Mouse (Mus musculus): Measurements from ENCODE around the gene Gm3336. TPM values are rescaled to one million over a fixed set of nuclear protein-coding genes. Genes with fewer than 3 reads are reported as not detected.

Gene Gm3336
- not detected for total RNA-seq (2021)

DNA sequence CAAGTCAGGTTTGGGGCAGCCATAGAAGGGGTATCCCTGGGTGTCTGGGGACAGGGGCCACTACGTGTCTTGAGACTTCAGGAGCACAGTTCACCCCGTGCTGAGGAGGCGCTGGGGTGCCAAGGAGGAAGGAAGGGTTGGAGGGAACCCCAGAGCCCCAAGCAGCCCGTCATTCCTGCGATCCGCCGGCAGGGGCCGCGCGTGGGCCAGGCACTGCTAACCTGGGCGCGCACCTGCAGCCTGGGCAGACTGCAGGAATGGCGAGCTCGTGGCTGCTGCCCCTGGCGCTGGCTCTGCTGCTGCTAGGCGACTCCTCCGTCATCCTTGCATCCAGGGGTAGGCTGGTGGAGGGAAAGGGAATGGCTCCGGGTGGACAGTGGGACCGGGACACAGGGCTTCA lies at the start of gene Gm3336:
TSS of gene Gm3336 (plus strand) at position 247 of the 400 bp plus-strand sequence.
- intact Hi-C loops (cut with DNase I): no loop called here
- DNase-seq (ENCODE audit: low spot score): no peak

DNA sequence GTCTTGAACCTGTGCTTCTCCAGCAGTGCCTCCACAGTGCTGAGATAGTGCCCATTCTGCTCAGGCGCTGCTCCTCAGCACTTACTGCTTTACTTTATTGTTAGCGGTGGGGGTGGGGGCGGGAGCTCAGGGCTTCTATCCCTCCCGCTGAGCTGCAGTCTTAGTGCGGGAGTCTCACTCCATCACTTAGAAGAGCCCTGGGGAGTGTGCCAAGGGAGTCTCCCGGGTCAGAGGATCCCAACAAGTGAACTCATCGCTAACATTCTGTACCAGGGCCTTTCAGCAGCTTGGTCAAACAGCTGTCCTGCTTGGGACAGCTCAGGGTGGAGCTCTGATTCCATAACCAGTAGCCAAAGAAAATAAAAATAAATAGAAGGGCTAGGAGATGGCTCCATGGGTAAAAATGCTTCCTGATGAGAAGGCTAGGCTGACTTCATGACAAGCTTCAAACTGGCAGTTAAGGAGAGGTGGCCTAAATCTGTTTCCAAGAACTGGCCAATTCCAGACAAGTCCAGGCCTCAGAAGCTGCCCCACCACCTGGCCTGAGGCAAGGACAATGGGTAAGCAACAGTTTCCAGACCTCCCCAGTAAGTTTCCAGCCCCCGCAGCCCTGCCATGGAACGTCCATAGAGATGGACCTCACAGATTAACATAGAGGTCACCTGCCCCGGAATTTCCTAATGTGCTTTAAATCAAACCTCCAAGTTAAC lies 46.6 kb upstream of the Gm3336 start:
- intact Hi-C loops (cut with DNase I): no loop called here
- DNase-seq (ENCODE audit: low spot score): peak; percentile 60

DNA sequence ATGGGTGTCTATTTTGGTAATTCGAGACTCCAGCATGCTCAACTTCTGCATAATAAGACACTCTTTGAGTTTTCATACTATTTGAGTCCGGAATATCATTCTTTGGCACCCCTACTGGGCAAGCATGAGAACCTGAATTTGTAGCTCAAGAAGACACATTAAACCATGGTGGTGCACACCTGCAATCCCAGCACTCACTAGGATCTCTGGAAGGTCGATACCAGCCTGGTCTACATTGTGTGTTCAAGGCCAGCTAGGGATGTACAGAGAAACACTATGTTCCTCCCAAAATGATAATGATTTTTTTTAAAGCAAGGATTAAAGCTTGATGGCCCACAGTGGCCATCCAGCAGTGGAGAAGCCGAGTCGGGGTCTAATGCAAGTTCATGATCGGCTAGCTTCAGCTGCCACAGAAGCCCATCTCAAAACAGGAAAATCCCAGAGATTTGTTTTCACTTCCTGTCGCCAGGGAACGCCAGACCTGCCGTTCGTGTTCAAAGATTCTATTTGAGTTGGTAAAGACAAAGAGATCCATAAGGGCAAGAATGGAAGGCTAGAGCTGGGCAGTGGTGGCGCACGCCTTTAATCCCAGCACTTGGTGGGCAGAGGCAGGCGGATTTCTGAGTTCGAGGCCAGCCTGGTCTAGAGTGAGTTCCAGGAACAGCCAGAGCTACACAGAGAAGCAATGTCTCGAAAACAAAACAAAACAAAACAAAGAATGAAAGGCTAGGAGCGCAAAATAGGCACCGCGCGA lies 45.8 kb upstream of the Gm3336 start:
- DNase-seq (ENCODE audit: low spot score): no peak
- intact Hi-C loops (cut with DNase I): loop anchor here (1.0 kb wide), 1 partner anchor 28 kb away; no protein-coding TSS in a partner anchor

DNA sequence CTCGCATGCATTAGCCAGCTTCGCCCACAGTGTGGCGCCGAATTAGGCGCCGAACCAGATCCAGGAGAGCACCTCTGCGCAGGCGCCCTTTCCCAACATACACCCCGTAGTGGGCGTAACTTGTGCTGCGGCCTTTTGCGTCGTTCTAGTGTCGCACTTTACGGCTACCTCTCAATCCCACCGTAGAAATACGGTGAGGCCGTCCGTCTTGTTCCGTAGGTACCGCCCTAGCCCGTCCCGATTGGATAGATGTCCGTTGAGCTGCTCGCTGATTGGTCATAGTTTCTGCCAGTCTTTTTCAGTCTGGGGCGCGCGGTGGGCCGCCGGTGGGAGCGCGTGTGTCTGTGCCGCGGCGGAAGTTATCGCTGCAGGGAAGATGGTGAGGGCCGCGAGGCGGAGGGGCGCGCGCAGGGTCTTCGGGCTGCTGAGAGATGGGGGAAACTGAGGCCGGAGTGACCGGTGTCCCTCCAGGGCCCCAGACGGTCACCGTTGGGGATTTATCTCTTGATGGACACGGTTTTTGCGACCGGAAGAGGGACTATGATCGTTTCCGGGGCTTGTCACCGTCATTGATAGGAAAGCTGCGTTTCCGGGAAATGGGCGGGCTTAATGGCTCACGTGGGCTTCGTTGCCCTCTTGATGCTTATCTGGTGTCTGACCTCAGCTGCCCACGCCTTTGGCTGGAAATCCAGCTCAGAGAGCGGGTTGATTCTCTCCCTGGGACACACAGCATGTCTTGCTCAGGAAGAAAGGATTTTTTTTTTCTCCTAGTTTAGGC lies 45.1 kb upstream of the Gm3336 start, which contains the start of gene Lsm4:
TSS of gene Lsm4 (plus strand) at position 170 of the 778 bp plus-strand sequence.
- intact Hi-C loops (cut with DNase I): loop anchor here (1.0 kb wide), 1 partner anchor 27 kb away; no protein-coding TSS in a partner anchor
- peak; percentile 96 for DNase-seq (ENCODE audit: low spot score)

DNA sequence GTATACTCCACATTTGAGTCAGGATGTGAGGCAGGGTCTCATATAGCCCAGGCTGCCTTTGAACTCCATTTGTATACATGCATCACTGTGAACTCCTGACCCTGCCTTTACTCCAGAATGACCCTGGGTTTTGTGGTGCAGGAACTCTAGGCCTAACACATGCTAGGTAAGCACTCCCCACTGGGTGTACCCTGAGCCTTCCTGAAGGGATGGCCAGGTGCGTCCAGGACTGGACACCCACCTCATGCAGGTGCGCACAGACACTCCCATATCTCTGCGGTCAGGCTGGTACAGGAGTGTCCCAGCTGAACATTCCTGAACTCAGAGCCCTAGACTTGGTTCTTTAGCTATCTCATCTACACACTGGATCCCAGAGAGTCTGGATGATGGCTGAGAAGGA lies 44.2 kb upstream of the Gm3336 start:
- no peak for DNase-seq (ENCODE audit: low spot score)
- intact Hi-C loops (cut with DNase I): no loop called here

DNA sequence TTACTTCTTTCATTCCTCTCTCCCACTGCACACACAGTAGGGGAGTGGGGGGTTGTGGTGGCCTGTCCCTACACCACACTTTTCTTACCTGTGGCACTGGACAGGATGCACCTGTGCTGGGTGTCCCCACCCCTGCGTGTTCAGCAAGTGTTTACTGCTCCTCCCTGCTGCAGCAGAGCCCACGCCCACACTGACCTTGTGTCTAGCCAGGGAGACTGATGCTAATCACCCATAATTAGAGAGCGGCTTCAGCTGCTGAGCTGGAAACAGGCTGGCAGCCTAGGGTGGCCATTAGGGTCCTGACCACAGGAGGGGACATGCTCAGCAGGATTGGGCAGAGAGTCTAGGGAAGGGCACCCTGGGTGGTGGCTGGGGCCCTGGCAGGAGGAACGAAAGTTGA lies 43.6 kb upstream of the Gm3336 start:
- no peak for DNase-seq (ENCODE audit: low spot score)
- intact Hi-C loops (cut with DNase I): no loop called here

DNA sequence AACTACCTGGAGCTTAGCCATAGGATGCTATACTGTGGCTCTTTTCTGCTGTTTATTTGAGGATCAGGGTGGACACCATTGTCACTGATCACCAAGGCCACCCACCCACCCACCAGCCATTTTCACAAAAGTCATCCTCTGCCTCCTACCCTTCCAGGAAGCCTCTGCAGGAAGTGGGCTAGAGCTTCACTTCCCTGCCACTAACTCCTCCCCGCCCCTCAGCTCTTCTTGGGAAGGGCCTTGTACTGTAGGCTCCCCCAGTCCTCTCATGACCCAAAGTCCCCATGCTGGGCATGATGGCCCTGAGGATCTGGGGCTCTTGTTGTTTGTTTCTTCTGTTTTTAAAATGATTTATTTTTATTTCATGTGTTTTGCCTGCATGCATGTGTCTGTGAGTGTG lies 43.0 kb upstream of the Gm3336 start:
- DNase-seq (ENCODE audit: low spot score): no peak
- intact Hi-C loops (cut with DNase I): no loop called here

DNA sequence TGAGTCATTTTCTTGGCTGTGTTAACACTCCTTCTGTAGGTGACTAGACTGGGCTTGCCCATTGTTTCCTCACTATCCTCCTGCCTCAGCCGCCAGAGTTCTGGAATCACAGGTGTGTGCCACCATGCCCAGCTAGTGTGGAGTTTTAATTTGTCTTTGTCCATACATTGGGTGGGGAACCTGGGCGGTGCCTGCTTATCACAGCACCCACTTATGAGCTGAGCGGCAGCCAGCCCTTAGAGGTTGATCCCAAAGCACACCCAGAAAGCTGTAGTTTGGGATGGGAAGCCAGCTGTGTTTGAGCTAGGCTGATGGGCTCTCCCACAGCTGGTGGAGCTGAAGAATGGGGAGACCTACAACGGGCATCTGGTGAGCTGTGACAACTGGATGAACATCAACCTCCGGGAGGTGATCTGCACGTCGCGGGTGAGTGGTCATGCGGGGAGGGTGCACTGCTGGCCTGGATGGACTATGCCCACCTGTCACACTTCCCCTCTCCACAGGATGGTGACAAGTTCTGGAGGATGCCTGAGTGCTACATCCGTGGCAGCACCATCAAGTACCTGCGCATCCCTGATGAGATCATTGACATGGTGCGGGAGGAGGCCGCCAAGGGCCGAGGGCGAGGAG lies 40.8 kb upstream of the Gm3336 start:
- no peak for DNase-seq (ENCODE audit: low spot score)
- intact Hi-C loops (cut with DNase I): loop anchor here (2.0 kb wide), 1 partner anchor 13 kb away; no protein-coding TSS in a partner anchor

DNA sequence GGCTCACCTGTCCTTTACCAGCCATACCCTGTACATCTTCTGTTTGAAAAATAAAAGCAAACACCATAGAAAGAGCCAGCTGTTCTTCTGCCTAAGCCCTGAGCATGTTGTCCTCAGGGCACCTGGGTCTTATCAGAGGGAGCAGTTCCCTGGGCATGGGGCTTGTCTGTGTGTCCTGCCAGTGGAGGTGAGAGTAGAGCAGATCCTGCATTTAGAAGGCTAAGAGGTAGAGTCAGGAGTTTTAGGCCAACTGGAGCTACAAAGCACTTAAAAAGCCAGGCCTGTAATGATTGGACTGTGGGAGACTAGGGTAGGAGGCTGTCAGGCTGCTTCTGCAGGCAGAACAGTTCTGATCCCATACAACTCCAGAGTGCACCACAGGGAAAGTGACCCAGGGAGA lies 39.7 kb upstream of the Gm3336 start:
- no peak for DNase-seq (ENCODE audit: low spot score)
- intact Hi-C loops (cut with DNase I): no loop called here

DNA sequence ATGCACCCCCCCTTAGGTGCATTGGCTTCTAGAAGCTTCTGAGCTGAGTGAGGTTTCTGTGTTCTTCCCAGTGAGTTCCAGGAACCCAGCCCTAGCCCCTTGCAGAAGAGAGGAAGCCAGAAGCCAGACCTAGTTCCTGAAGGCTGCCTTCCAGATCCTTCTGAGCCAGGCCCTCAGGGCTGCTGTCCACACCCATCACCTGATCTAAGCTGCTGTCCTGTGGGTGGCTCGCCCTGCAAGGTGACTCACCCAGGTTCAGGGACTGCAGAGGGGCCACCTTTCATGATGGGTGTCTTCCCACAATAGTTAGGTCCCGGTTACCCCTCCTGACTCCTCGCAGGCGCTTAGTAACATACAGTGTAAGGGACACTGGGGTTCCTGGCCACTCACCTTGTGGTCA lies 38.9 kb upstream of the Gm3336 start:
- intact Hi-C loops (cut with DNase I): no loop called here
- no peak for DNase-seq (ENCODE audit: low spot score)

DNA sequence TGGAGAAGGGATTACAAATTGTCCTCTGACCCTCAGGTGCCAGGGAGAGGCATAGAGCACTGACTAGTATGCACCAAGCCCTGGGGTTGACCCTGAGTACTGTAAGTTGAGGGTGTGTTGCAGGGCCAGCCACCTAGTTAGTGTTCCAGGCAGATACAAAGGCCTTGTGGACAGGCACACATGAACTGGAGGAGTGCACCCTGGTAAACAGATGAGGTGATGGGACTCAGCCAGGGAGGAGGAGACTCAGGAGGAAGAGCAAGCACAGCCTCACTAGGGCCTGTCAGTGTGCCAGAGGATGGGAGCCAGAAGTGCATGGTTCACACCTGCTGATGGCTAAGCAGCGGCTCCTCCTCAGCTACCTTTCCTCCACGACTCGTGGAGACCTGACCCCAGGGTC lies 38.3 kb upstream of the Gm3336 start:
- intact Hi-C loops (cut with DNase I): no loop called here
- DNase-seq (ENCODE audit: low spot score): no peak

DNA sequence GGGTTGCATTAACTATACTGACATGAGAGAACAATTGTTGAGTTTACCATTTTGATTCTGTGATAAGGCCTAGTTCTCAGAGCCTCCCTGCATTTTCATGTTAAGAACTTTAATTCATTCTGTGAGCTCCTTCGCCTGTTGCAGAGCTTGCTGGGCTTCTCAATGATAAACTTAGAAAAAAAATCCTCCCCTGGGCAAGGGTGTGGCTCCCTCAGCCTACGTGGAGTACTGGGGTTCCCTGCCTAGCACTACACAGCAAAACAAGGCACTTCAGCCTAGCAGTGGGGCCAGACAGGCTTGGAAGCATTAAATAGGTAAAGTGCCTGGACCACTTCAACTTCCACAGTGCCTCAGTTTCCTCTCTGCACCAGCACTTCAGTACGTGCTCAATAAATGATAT lies 36.9 kb upstream of the Gm3336 start:
- DNase-seq (ENCODE audit: low spot score): no peak
- intact Hi-C loops (cut with DNase I): no loop called here

DNA sequence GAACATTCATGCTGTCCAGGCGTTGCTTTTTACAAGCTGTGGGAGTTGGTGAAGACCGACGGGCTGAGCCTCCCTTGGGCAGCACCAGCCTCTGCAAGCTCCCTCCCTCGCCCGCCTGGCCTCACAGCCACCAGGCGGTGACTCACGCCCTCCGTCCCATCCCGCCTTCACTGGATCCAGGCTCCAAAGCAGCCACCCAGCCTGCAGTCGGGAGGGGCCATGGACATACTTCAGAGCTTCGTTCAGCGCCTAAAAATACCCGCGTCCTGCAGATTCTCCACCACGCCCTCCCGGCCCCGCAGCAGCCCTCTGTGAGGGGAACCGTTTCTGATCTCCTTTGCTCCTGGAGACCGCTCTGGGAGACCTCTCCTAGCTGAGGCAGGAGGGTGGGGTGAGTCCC lies 36.1 kb upstream of the Gm3336 start:
- intact Hi-C loops (cut with DNase I): no loop called here
- DNase-seq (ENCODE audit: low spot score): peak; percentile 84

DNA sequence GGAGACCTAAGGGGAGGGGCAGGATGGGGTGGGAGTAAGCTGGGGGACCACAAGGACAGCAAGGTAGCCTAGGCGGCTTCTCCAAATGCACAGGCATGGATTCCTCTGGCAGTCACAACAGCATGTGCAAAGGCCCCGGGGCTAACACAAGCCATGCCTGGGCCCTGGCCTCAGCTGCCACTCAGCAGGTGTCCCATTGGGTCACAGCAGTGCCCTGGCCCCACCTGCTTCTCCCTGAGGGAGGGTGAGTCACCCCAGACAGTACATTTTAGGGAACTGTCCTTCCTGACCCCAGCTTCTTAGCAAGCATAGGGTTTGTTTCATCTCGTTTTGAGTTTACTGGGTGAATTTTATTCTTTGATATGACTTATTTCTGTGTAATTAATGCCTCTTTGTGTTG lies 35.7 kb upstream of the Gm3336 start:
- intact Hi-C loops (cut with DNase I): no loop called here
- DNase-seq (ENCODE audit: low spot score): no peak

DNA sequence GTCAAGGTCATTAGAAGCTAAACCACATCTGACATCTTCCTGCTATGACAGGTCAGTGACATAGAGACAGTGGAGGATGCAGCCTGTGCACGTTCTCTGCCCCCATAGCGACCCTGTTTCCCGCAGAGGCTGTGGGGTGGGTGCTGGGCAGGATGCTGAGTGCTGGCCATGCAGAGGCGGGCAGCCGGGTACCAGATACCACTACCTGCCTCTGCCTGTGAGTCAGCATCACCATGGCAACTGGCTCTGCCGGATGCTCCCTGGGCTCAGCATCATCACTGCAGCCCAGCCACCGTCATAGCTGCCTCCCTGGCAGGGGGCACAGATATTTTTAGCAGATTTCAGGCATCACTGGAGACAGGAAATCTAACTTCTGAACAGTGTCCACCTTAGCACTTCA lies 34.1 kb upstream of the Gm3336 start:
- DNase-seq (ENCODE audit: low spot score): no peak
- intact Hi-C loops (cut with DNase I): no loop called here

DNA sequence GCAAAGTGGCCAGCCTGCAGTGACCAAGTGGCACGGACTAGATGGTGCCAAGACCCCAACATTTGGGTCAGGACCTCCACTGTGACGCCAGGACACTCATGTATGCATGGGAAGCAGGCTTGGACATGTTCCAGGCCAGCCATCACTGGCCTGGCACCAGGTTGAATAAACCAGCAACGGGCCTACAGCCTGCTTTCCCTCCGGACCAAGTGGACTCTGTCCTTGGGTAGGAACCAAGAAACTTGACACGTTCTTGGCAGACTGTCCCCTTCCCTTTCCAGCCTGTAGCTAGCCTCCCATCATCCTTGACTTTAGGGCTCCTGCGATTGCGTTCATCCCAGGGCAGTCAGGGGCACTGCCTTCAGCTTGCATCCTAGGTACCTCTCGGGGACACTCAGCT lies 30.8 kb upstream of the Gm3336 start:
- peak; percentile 64 for DNase-seq (ENCODE audit: low spot score)
- intact Hi-C loops (cut with DNase I): no loop called here

DNA sequence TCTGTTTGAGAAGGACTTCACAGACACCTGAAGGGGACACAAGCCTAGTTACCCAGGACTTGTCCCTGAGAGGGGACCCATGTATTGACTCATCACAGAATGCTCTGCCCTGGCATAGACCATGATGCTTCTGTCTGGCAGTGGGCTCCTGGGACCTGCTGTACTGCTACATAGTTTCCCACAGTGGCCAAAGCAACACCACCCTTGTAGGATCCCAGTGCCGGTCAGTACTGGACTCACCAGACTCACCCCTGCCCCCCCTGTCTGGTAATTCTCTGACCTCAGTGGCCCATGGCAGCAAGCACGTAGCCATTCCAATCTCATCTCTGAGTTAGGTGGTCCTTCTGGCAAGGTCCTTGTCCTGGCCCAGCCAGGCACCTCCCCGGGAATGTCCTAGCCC lies 30.2 kb upstream of the Gm3336 start:
- no peak for DNase-seq (ENCODE audit: low spot score)
- intact Hi-C loops (cut with DNase I): no loop called here

DNA sequence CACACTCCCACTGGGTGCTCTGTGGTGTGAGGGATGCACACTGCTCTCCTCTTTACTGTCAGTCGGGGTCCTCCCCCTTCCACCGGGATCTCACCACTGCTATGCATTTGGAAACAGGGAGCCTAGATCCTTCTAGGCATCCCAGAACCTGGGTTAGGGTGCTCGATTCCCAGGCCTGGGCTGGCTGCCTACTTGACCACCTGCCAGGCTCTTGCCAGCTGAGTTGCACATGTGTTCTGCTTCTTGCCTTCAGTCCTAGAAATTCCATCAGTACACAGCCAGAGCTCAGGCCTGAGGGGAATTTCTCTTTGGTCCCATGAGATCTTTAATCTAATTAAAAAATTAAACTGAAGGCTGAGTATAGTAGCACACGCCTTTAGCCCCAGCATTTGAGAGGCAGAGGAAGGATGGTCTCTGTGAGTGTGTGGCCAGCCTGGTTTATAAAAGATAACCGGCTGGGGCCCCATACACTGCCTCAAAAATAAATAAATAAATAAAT lies 28.4 kb upstream of the Gm3336 start:
- no peak for DNase-seq (ENCODE audit: low spot score)
- intact Hi-C loops (cut with DNase I): loop anchor here (2.0 kb wide), 1 partner anchor 13 kb away; no protein-coding TSS in a partner anchor

DNA sequence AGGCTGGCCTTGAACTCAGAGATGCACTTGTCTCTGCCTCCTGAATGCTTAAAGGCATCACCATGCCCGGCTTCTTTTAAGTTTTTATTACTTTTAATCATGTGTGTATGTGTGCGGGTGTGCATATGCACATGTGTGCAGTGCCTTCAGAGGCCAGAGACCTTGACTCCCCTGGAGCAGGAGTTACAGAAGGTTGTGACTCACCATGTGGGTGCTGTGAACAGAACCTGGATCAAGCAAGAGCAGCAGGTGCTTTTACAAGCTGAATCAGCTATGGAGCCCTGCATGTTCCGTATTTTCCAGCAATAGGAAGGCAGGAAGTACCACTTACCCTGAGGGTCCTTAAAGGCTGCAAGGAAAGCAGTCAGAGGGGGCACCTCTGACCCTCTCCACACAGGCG lies 27.1 kb upstream of the Gm3336 start:
- intact Hi-C loops (cut with DNase I): loop anchor here (2.0 kb wide), 1 partner anchor 14 kb away; no protein-coding TSS in a partner anchor
- DNase-seq (ENCODE audit: low spot score): no peak

DNA sequence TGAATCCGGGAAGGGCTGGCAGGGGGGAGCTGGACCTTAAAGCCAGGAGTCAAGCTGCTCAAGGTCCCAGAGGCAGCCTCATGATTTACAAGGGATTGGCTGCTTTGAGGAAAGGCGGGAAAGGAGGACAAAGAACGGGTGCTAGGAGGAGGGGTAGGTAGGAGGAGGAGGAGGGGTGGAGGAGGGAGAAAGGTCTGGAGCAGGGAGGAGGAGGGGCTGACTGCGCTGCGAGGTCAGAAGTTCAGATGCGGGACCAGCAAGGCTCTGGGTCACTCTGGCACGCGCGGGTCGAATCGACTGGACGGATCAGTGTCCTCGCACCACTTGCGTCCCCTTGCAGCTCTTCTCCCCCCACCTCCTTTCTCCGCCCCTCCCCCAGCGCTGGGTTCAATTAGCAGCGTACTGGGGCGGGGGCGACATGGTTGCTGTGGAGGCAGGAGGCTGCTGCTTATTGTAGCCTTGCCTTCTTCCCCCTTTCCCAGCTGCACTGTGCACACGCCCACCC lies 26.6 kb upstream of the Gm3336 start:
- intact Hi-C loops (cut with DNase I): loop anchor here (2.0 kb wide), 1 partner anchor 15 kb away; no protein-coding TSS in a partner anchor
- DNase-seq (ENCODE audit: low spot score): no peak
